Mouse (Mus musculus): ENCODE measurements around the gene Slc4a2. TPM values are rescaled to one million over a fixed set of nuclear protein-coding genes. Genes with fewer than 3 reads are reported as not detected.

The Slc4a2 gene
- total and polyA plus RNA-seq, 3 experiments = 22.4 to 37.9 (median 25.9) TPM

- 94% methylated on average over 9 of the region's 9 CpGs for WGBS
- no peak for DNase-seq
- H3K9ac ChIP-seq (ENCODE audit: low read depth, low read length) = no peak overlapping the region
- intact Hi-C loops (cut with DNase I) = no loop called here
- H3K4me3 ChIP-seq = no peak overlapping the region
- H3K27ac ChIP-seq = no peak overlapping the region
- H3K79me2 ChIP-seq (replicated peaks; ENCODE audit: control insufficient read depth, insufficient read depth, low read length) = no peaks in the 10 kb centered on the region; the same call in none of the 2 replicates
- peaks cover 8% of the 10 kb centered on the region for H3K4me1 ChIP-seq (ENCODE audit: control insufficient read depth, insufficient read depth, low read length)
- TF ChIP-seq EP300 (IDR thresholded peaks at IDR 0.05; ENCODE audit: insufficient read depth, low read depth, low read length) = no peak
- TF ChIP-seq POLR2A (IDR thresholded peaks at IDR 0.05; ENCODE audit: insufficient read depth, low read depth, low read length) = no peak
- TF ChIP-seq CTCF (IDR thresholded peaks at IDR 0.05) = no peak
- H3K36me3 ChIP-seq (ENCODE audit: control insufficient read depth, insufficient read depth, low read length) = no peaks in the 10 kb centered on the region
- no peaks in the 10 kb centered on the region for H3K27me3 ChIP-seq (ENCODE audit: control insufficient read depth, insufficient read depth, low read length)
Observed at GRCm38 (mm10) chr5:24477909-24478308, 54.3 kb downstream of the Slc4a2 start.

GRCm38 (mm10) chr5:24481647-24482046, 58.0 kb downstream of the Slc4a2 start:
- intact Hi-C loops (cut with DNase I) = no loop called here
- no peak overlapping the region for H3K9ac ChIP-seq (ENCODE audit: low read depth, low read length)
- DNase-seq = peak; percentile 49 to 63
- peaks cover 3% of the 10 kb centered on the region for H3K4me1 ChIP-seq (ENCODE audit: control insufficient read depth, insufficient read depth, low read length)
- no peaks in the 10 kb centered on the region for H3K79me2 ChIP-seq (replicated peaks; ENCODE audit: control insufficient read depth, insufficient read depth, low read length)
- no peaks in the 10 kb centered on the region for H3K27me3 ChIP-seq (ENCODE audit: control insufficient read depth, insufficient read depth, low read length)
- no peak overlapping the region for H3K4me3 ChIP-seq
- TF ChIP-seq EP300 (IDR thresholded peaks at IDR 0.05; ENCODE audit: insufficient read depth, low read depth, low read length) (no peak), CTCF (IDR thresholded peaks at IDR 0.05) (peak; percentile 74)
- 23% methylated on average over 4 of the region's 4 CpGs for WGBS
- no peaks in the 10 kb centered on the region for H3K36me3 ChIP-seq (ENCODE audit: control insufficient read depth, insufficient read depth, low read length)
- no peak overlapping the region for H3K27ac ChIP-seq

DNA sequence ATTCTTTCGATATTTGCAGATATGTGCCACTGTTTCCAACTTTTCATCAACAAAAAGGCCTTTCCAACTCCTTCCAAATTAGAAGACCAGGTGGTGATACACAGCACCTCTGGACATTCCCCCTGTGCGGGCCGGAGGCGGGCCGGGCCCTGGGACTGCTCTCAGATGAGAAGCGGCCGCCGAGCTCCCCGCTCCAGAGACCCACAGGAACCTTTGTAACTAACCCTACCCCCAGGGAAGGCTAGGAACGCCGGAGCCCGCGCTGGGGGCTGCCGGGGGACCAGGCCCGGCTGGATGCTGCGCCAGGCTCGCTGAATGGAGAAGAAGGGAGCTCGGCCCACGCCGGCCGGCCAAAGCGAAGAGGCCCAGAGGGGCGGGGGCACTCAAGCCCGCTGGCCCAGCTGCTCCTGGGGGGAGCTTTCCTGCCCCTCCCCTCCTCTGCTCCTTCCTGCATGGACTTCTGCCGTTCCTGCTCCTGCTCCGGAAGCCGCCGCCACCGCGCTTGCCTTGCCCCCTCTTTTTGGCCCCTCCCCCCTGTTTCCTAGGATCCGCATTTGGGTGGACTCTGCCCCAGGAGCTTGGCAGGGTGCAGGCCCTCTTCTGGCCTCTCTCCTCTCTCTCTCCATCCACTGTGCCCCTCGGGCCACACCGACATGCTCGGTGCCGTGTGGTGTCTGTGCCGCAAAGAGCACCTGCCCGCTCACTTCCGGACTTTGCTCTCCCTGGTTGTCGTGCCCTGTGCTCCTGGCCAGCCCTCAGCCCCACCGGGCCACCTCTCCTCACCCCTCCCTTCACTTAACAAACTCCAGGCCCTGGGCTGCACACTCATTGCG, 58.8 kb downstream of the Slc4a2 start:
- intact Hi-C loops (cut with DNase I) = no loop called here
- H3K4me1 ChIP-seq (ENCODE audit: control insufficient read depth, insufficient read depth, low read length) = peaks cover 3% of the 10 kb centered on the region
- no peaks in the 10 kb centered on the region for H3K79me2 ChIP-seq (replicated peaks; ENCODE audit: control insufficient read depth, insufficient read depth, low read length)
- DNase-seq = no peak
- no peak for TF ChIP-seq CTCF (IDR thresholded peaks at IDR 0.05)
- TF ChIP-seq POLR2A (IDR thresholded peaks at IDR 0.05; ENCODE audit: insufficient read depth, low read depth, low read length) = no peak
- no peak for TF ChIP-seq EP300 (IDR thresholded peaks at IDR 0.05; ENCODE audit: insufficient read depth, low read depth, low read length)
- H3K9ac ChIP-seq (ENCODE audit: low read depth, low read length) = no peak overlapping the region
- no peaks in the 10 kb centered on the region for H3K36me3 ChIP-seq (ENCODE audit: control insufficient read depth, insufficient read depth, low read length)
- no peak overlapping the region for H3K4me3 ChIP-seq
- H3K27me3 ChIP-seq (ENCODE audit: control insufficient read depth, insufficient read depth, low read length) = no peaks in the 10 kb centered on the region
- 71% methylated on average over 35 of the region's 41 CpGs for WGBS
- H3K27ac ChIP-seq = no peak overlapping the region

DNA sequence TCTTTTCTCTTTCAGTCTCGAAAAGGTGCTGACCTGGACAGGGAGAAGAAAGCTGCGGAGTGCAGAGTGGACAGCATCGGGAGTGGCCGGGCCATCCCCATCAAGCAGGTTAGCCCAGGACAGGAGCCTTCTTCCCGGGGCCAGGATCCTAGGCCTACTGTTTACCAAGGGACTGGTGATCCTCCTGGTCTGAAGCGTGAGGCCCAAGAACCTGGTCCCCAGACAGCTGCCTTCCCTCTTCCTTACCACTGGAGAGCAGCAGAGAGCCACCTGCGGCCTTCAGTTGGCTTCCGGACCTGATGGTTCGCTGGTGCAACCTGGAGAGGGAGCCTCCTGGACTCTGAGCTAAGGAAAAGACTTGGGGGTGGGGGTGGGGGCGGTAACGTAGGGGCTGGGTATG, 59.7 kb downstream of the Slc4a2 start:
- 45% methylated on average over 11 of the region's 11 CpGs for WGBS
- Histone ChIP-seq H3K27ac (no peak overlapping the region), H3K9ac (ENCODE audit: low read depth, low read length) (no peak overlapping the region), H3K79me2 (replicated peaks; ENCODE audit: control insufficient read depth, insufficient read depth, low read length) (no peaks in the 10 kb centered on the region), H3K4me1 (ENCODE audit: control insufficient read depth, insufficient read depth, low read length) (peaks cover 3% of the 10 kb centered on the region), H3K4me3 (no peak overlapping the region), H3K36me3 (ENCODE audit: control insufficient read depth, insufficient read depth, low read length) (no peaks in the 10 kb centered on the region), H3K27me3 (ENCODE audit: control insufficient read depth, insufficient read depth, low read length) (no peaks in the 10 kb centered on the region)
- peak; percentile 45 to 46 for DNase-seq
- TF ChIP-seq CTCF (IDR thresholded peaks at IDR 0.05) (peak; percentile 77), EP300 (IDR thresholded peaks at IDR 0.05; ENCODE audit: insufficient read depth, low read depth, low read length) (0 out of 2 replicates have a peak, but pooled peaks have one; percentile 49), POLR2A (IDR thresholded peaks at IDR 0.05; ENCODE audit: insufficient read depth, low read depth, low read length) (no peak)
- intact Hi-C loops (cut with DNase I) = no loop called here

- no peak overlapping the region for H3K9ac ChIP-seq (ENCODE audit: low read depth, low read length)
- H3K79me2 ChIP-seq (replicated peaks; ENCODE audit: control insufficient read depth, insufficient read depth, low read length) = no peaks in the 10 kb centered on the region
- WGBS = 76% methylated on average over 22 of the region's 22 CpGs
Observed at GRCm38 (mm10) chr5:24484963-24485362, 61.3 kb downstream of the Slc4a2 start.

GRCm38 (mm10) chr5:24486097-24486496, 62.5 kb downstream of the Slc4a2 start:
- H3K27ac ChIP-seq = peak overlapping the region; percentile 13; the same call in 1 of the 2 replicates
- no peak overlapping the region for H3K4me3 ChIP-seq
- no peak overlapping the region for H3K9ac ChIP-seq (ENCODE audit: low read depth, low read length)
- intact Hi-C loops (cut with DNase I) = loop anchor here (2.0 to 5.0 kb wide), 2 partner anchors 69 to 165 kb away; no protein-coding TSS in a partner anchor
- DNase-seq = peak; percentile 85 to 91
- peaks cover 3% of the 10 kb centered on the region for H3K4me1 ChIP-seq (ENCODE audit: control insufficient read depth, insufficient read depth, low read length)
- TF ChIP-seq EP300 (IDR thresholded peaks at IDR 0.05; ENCODE audit: insufficient read depth, low read depth, low read length) = no peak; the same call in 1 of the 2 replicates
- TF ChIP-seq CTCF (IDR thresholded peaks at IDR 0.05) = peak; percentile 95
- TF ChIP-seq POLR2A (IDR thresholded peaks at IDR 0.05; ENCODE audit: insufficient read depth, low read depth, low read length) = no peak
- H3K27me3 ChIP-seq (ENCODE audit: control insufficient read depth, insufficient read depth, low read length) = no peaks in the 10 kb centered on the region
- no peaks in the 10 kb centered on the region for H3K36me3 ChIP-seq (ENCODE audit: control insufficient read depth, insufficient read depth, low read length)
- no peaks in the 10 kb centered on the region for H3K79me2 ChIP-seq (replicated peaks; ENCODE audit: control insufficient read depth, insufficient read depth, low read length)
- 1% methylated on average over 8 of the region's 8 CpGs for WGBS

More at GRCm38 (mm10) chr5:24484963-24485362, 61.3 kb downstream of the Slc4a2 start:
- no peak overlapping the region for H3K27ac ChIP-seq
- TF ChIP-seq POLR2A (IDR thresholded peaks at IDR 0.05; ENCODE audit: insufficient read depth, low read depth, low read length) = no peak
- TF ChIP-seq EP300 (IDR thresholded peaks at IDR 0.05; ENCODE audit: insufficient read depth, low read depth, low read length) = no peak
- no peak for TF ChIP-seq CTCF (IDR thresholded peaks at IDR 0.05)
- no peaks in the 10 kb centered on the region for H3K27me3 ChIP-seq (ENCODE audit: control insufficient read depth, insufficient read depth, low read length)
- no peaks in the 10 kb centered on the region for H3K36me3 ChIP-seq (ENCODE audit: control insufficient read depth, insufficient read depth, low read length)
- no peak overlapping the region for H3K4me3 ChIP-seq
- no peak for DNase-seq
- intact Hi-C loops (cut with DNase I) = loop anchor here (5.0 kb wide), 1 partner anchor 68 kb away; no protein-coding TSS in a partner anchor
- H3K4me1 ChIP-seq (ENCODE audit: control insufficient read depth, insufficient read depth, low read length) = peaks cover 3% of the 10 kb centered on the region
